Mouse (Mus musculus): ENCODE data around the gene Olfr483. TPM values are rescaled to one million over a fixed set of nuclear protein-coding genes. Genes with fewer than 3 reads are reported as not detected.

Gene Olfr483
- not detected for total RNA-seq (2023)

DNA sequence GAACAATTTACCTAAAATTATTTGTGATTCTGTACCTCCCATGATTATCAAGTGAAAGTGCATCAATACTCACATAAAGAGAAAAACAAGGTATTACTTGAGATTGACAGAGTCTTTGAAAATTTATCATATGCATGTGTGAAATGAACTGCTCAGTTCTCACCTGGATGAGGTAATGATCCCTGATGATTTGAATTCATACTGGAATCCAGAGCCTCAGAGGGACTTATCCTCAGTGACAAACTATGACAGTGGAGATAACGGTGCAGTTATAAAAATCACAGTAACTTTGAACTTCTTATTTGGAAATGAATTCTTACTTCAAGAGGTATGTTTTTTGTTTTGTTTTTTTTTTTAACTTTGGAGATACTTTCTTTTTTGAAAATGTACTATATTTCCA lies at the start of gene Olfr483:
Olfr483 (plus strand) TSS at position 301 of the 400 bp plus-strand sequence.

DNA sequence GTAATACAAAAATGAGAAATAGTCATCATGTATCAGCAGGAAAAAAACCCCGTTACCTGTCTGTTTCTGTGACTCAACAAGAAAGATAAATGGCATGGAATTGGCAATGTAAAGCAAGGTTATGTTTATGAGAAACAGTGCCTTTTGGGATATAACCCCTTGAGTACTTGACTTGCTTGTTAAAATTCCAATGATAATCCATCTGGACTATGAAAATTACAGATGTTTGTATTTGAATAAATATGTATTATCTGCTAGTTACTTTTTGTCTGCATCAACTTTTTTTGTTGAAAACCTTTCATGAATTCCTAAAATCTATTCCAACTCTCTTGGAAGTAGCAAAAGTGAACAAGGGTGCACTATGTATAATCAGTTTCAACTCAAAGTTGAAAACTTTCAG lies 33.4 kb upstream of the Olfr483 start, which contains the start of gene Olfr480:
Olfr480 (minus strand) TSS at position 101 of the 400 bp plus-strand sequence.

DNA sequence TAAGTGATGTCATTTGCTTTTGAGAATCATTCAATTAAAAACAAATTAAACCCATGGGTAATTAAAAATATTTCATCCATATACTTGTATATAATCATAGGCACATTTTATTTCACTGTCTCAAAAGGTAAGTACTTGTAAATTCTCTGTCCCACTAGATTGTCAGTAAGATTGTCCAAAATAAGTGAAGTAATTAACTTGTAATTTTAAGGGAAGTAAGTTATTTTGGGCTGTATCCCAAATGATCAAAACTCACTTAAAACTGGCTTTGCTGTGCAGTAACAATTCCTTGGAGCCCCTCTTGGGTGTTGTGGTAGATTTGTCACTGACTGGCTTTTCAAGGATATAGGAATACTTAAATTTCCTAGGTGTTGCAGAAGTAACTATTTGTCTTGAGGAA lies 21.1 kb upstream of the Olfr483 start, which contains the start of gene Olfr481:
Olfr481 (plus strand) TSS at position 301 of the 400 bp plus-strand sequence.

DNA sequence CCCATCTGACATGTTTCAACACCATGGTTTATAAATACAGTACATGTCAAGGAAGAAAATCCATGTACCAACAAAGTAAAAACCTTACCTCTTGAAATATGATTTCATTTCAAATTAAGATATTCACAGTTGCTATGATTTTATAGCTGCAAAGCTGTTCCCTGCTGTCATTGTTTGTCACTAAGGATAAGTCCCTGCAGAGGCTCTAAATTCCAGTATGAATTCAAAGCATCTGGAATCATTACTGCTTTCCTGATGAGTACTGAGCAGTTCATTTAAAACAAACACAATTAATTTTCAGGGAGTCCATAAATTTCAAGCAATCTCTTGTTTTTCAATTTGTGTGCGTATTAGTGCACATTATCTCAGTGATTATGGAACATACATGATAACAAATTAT lies 3.2 kb upstream of the Olfr483 start, which contains the start of gene Olfr482:
Olfr482 (minus strand) TSS at position 101 of the 400 bp plus-strand sequence.

DNA sequence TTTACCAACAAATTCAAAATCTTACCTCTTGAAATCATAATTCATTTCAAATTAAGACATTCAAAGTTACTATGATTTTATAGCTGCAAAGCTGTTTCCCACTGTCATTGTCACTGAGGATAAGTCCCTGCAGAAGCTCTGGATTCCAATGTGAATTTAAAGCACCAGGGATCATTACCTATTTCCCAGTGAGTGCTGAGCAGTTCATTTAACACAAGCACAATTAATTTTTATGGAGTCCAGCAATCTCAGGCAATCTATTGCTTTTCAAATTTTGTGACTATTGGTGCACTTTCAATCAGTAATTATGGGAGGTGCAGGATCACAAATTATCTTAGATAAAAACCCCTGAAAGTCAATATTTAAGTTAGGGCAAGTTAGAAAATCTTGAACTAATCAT lies 26.7 kb downstream of the Olfr483 start, which contains the start of gene Olfr484:
Olfr484 (minus strand) TSS at position 101 of the 400 bp plus-strand sequence.

Other genes starting within 250 kb of the Olfr483 start
- 0.12 TPM for gene Olfr472, start 202.9 kb upstream of the Olfr483 start, total RNA-seq (2023)
- gene Olfr473, start 170.4 kb upstream of the Olfr483 start, total RNA-seq (2023), result not detected
- gene Olfr474, start 146.2 kb upstream of the Olfr483 start, total RNA-seq (2023), result not detected
- gene Olfr476, start 136.0 kb upstream of the Olfr483 start, total RNA-seq (2023), result not detected
- gene Olfr477, start 114.2 kb upstream of the Olfr483 start, total RNA-seq (2023), result not detected
- not detected for gene Olfr478, start 66.9 kb upstream of the Olfr483 start, total RNA-seq (2023)
- gene Olfr479, start 50.2 kb upstream of the Olfr483 start, total RNA-seq (2023), result not detected
- gene Olfr480, start 33.5 kb upstream of the Olfr483 start, total RNA-seq (2023), result not detected
- gene Olfr481, start 21.0 kb upstream of the Olfr483 start, total RNA-seq (2023), result not detected
- 1.5 TPM for gene Olfr482, start 3.3 kb upstream of the Olfr483 start, total RNA-seq (2023)
- not detected for gene Olfr484, start 26.6 kb downstream of the Olfr483 start, total RNA-seq (2023)
- not detected for gene Olfr485, start 59.0 kb downstream of the Olfr483 start, total RNA-seq (2023)
- gene Olfr486, start 71.9 kb downstream of the Olfr483 start, total RNA-seq (2023), result not detected
- not detected for gene Olfr487, start 113.8 kb downstream of the Olfr483 start, total RNA-seq (2023)
- gene Olfr488, start 157.5 kb downstream of the Olfr483 start, total RNA-seq (2023), result not detected
- not detected for gene Olfr490, start 188.1 kb downstream of the Olfr483 start, total RNA-seq (2023)
- gene Olfr491, start 212.6 kb downstream of the Olfr483 start, total RNA-seq (2023), result not detected
- not detected for gene Olfr492, start 222.8 kb downstream of the Olfr483 start, total RNA-seq (2023)
- gene Olfr493, start 246.1 kb downstream of the Olfr483 start, total RNA-seq (2023), result not detected

Data from CD4-positive naive resting alpha-beta T cell, adult 57 days (primary cell).